Mouse (Mus musculus): Measurements from ENCODE around the gene Psg29.

The Psg29 gene

DNA sequence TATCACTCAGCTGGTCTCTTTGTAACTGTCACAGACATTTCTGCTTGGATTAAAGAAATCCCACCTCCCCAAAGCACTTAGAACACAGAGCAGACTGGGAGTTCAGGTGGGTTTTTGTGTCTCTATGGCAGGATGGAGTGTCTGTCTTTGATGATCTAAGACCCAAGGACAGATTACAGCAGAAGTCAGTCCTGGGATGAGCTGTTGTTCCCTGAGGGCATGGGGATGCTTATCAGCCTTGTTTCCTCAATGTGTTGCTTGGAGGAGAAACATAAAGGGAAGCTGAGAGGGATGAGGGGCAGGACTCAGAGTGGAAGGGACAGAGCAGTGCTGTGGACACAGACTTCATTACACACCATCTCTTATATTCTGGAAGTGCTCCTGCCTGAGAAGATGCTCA is at the start of gene Psg29:
Gene Psg29, plus strand, starts transcription at position 301 of the 400 bp plus-strand sequence.
- no peak for DNase-seq (ENCODE audit: low spot score)

DNA sequence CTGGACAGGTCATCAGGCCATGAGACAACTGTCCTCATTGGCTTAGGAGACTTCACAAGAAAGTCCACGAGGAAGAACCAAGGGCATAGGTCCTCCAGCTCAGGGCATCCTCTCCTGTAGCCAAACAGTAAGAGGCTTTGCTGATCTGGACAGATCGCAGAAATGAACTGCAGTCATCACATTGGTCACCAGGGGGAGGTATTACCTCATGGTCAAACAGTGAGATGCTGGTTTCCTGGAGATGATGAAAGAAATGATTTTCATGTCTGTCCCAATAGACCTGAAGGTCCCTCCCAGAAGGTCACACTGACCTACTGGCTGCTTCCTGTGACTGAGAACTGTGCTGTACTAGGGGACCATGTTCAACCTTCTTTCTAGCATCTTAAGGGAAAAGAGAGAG is 47.6 kb upstream of the Psg29 start:
- DNase-seq (ENCODE audit: low spot score) = peak; percentile 6

DNA sequence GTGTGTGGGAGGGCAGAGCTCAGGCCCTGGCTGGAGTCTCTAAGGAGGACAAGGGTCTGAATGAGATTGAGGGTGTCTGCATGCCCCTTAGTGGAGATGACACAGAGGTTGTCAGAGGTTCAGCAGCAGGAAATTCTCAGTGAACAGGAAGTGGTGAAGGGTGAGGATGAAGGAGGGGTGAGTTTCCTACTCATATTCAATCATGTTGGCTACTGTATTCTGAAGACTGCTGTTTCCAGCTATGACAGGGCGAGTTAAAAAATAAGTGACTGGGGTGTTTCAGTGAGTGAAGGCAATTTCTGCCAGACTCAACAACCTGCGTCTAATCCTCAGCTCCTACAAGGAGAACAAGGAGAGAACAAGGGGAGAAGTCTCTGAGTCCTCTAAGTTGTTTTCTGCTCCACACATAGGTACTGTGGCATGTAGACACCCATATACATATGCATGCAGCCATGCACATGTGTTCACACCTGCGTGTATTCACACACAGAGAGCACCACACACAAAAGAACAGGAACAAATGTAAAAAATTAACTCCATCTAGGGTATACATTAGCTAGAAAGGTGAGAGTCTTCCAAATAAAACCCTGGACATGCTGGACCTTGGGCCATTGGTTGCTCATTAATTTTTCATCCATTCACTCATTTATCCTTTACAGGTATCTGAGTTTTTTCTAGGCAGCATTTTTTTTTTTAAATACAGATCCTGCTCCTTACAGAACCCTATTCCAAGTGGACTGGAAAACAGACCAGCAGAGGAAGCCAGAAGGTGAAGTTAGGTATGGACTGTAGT is 46.2 kb upstream of the Psg29 start:
- no peak for DNase-seq (ENCODE audit: low spot score)

DNA sequence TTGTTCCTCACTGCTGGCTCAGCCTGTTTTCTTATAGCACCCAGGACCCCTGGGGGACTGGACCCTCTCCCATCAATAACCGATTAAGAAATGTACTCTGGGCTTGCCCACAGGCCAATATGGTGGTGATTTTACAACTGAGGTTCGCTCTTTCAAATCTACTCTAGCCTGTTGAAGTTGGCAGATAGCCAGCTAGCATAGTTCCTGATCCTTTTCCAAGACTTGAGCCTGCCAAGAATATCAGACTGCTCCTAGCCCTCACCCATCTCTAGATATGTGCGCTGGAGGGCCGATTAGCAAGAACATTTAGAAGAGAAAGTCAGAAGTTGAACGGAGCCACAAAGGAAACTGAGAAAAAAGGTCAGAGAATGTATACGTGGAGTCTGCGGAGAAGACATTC is 44.3 kb upstream of the Psg29 start:
- DNase-seq (ENCODE audit: low spot score) = no peak

DNA sequence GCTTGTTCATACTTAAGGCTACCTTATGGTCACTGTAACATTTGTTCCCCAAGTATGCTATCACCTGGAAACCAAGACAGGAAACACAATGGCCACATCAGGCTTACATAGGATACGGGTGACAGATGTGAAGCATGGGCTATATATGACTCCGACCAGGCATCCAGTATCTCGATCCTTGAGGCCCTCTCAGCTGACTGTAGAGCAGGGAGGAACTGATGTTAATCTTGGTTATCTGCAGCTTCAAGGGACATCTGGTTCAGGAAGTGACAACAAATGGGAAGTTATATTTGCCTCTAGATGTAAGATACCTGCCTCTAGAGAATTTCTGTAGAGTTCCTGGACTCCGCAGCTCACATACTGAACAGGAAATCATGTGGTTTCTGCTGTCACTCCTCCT is 31.4 kb upstream of the Psg29 start:
- no peak for DNase-seq (ENCODE audit: low spot score)

DNA sequence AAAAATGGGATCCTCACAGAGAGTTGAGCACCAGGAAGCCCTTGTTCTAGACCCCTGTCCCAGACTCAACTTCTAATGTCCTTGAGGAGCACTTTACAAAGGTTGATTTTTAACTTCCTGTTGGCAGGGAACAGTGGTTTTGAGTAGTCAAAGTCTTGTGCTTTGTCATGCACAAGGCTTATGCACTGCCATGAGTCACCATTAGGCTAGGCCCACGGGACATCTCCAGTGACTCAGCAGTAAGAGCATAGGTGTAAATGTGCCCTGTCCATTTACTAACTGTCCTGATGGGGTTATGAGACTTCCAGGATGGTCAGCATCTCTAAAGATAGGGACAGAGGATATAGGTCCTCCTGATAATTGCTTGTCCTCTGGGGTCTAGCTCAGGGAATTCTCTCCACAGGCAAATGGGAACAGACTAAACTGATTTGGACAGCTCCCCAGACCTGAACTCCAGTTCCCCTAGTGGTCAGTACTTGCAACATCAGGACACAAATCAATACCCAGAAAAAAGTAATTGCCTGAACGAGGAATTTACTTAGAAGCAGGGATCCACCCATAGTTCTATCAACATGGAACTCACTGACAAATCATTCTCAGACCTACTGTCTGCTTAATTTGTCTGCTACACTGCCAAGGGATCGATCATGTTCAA is 2.4 kb downstream of the Psg29 start:
- no peak for DNase-seq (ENCODE audit: low spot score)

All from layer of hippocampus, adult 11-12 months (tissue).